Mouse (Mus musculus): ENCODE data around the gene Spry1. TPM values are rescaled to one million over a fixed set of nuclear protein-coding genes. Genes with fewer than 3 reads are reported as not detected.

Gene Spry1
- polyA plus RNA-seq, 1 experiment = 11.1 TPM

GRCm38 (mm10) chr3:37640810-37641209 lies 1.1 kb downstream of the Spry1 start:
- peak in 1 of 2 experiments; percentile 61 for DNase-seq (ENCODE audit: extremely low spot score in 1 of 2, low spot score in 1 of 2)

DNA sequence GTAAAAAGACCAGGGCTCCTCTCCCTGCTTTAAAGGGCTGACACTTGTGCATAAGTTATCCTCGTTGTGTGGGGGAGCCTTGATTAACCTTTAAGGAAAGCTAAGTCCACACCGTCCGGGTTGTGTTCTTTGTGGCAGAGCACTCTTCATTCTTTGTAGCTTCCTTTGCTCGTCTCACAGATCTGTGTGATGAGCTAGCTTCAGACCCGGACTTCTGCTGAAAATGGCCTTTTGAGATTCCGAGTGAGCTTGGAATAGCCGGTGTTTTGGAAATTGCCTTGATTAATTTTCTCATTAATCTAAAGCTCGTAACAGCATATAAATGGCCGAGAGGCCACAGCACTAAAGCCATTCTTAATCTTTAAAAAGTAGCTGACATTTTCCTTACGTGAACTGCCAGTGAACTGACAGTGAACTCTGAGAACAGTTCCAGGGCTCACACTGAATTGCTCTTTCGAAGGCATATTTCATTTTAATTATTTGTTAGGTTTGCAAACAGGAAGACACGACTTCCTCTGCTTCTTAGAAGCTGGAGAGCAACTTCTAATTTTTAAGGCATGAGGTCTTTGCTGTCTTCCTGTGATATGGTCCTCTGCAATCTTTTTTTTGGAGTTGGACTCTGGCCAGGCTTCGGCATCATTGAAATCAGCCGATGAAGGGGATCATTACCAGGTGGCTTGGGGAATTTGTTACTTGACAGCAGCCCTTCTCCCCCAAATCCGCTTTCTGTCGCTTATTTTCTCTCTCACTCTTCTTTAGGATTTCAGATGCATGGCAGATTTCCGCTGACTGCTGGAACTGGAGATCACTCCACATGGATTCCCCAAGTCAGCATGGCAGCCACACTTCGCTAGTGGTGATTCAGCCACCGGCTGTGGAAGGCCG lies 2.3 kb downstream of the Spry1 start:
- no peak for DNase-seq (ENCODE audit: extremely low spot score in 1 of 2, low spot score in 1 of 2)

DNA sequence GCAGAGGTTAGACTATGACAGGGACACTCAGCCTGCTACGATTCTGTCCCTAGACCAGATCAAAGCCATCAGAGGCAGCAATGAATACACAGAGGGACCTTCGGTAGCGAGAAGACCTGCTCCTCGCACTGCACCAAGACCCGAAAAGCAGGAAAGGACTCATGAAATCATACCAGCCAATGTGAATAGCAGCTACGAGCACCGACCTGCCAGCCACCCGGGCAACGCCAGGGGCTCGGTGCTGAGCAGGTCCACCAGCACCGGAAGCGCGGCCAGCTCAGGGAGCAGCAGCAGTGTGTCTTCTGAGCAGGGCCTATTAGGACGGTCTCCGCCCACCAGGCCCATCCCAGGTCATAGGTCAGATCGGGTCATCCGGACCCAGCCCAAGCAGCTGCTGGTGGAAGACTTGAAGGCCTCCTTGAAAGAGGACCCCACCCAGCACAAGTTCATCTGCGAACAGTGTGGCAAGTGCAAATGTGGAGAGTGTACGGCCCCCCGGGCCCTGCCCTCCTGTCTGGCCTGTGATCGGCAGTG lies 3.0 kb downstream of the Spry1 start:
- no peak for DNase-seq (ENCODE audit: extremely low spot score in 1 of 2, low spot score in 1 of 2)

DNA sequence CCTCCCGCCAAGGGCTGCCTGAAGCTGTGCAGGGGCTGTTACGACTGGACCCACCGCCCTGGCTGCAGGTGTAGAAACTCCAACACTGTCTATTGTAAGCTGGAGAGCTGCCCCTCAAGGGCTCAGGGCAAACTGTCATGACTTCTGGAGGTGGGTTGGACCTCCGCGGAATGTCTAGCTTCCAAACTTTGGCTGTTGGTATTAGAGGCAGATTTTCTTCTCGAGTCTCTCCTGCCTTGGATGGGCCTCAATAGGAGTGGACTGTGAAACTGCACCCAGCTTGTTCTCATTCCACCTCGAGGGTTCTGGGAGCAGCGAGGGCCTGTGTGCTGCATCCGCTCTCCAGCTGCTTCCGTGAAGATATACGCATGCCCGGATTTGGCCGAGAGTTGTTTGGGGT lies 3.7 kb downstream of the Spry1 start:
- DNase-seq (ENCODE audit: extremely low spot score in 1 of 2, low spot score in 1 of 2) = no peak

DNA sequence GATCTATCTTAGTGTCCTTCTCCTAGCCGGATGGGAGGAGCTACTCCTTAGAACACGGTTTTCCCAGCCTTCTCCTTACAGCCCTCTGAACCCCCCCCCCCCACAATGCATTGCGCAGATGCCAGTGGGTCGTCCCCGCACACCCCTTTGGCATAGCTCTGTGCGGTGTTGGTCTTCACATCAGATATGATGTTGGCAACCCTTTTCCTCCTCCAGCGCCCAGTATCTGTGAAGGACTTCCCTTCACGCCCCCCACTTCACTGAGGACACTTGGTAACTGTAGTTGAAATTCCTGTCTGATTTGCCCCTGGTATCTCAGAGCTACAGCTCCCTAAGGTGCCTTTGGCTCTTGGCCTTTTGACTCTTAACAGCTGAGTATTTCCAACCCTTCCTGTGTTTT lies 4.2 kb downstream of the Spry1 start:
- no peak for DNase-seq (ENCODE audit: extremely low spot score in 1 of 2, low spot score in 1 of 2)

DNA sequence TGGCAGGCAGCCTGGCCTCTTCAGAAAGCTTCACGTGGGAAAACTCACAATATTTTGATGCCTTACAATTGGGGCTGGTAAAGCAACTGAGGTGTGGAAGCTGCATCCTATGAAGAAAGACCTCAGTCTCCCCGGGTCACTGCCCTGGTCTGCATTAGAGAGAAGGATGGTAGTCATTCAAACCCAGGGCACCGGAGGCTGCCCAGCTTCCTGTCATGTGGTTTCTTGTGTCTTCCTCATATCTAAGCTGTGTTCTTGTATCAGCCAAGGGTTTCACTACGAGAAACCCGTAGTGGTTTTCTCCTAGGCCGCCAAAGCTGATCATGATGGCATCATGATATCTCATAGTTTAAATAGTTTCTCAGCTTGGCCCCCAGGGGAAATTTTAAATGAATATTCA lies 5.3 kb downstream of the Spry1 start:
- no peak for DNase-seq (ENCODE audit: extremely low spot score in 1 of 2, low spot score in 1 of 2)

DNA sequence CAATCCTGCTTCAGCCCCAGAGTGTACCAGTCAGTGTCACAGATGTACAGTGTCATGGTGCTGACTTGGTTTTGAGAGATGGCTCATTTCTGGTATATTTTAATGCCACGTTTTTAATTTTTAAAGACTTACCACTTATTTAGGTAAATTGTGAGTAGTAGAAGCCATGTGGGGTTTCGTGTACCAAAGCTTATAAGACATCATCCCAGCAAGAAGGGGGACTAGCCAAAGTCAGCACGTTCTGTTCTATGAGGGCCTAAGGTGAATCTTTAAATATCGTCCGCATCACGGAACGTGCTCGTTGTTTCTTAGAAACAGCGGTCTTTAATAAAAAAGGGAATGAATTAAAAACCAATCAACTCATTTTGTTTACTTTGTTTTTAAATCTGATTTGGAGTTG lies 6.5 kb downstream of the Spry1 start:
- DNase-seq (ENCODE audit: extremely low spot score in 1 of 2, low spot score in 1 of 2) = no peak

DNA sequence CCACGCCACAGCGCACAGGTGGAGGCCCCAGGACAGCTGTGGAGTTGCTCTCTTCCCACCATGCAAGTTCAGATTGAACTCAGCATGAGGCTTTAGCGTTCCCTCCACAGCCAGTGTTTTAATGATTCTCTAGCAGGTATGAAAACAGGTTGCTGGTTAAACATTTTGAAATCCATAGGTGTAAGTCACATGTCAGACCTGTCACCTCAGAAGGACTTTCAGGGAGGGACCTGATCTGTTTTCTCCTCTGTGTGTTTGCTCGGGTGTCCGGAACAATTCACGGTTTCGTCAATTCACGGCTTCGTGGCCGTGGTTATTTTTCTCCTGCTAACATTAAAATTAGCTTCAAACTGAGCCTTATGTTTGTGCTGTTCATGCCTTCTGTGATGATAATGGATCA lies 7.5 kb downstream of the Spry1 start:
- no peak for DNase-seq (ENCODE audit: extremely low spot score in 1 of 2, low spot score in 1 of 2)

- DNase-seq (ENCODE audit: extremely low spot score in 1 of 2, low spot score in 1 of 2) = no peak
Measured at GRCm38 (mm10) chr3:37648244-37648643, 8.5 kb downstream of the Spry1 start.

GRCm38 (mm10) chr3:37649281-37649680 lies 9.5 kb downstream of the Spry1 start:
- DNase-seq (ENCODE audit: extremely low spot score in 1 of 2, low spot score in 1 of 2) = no peak

GRCm38 (mm10) chr3:37652537-37652936 lies 12.8 kb downstream of the Spry1 start:
- DNase-seq (ENCODE audit: extremely low spot score in 1 of 2, low spot score in 1 of 2) = no peak

DNA sequence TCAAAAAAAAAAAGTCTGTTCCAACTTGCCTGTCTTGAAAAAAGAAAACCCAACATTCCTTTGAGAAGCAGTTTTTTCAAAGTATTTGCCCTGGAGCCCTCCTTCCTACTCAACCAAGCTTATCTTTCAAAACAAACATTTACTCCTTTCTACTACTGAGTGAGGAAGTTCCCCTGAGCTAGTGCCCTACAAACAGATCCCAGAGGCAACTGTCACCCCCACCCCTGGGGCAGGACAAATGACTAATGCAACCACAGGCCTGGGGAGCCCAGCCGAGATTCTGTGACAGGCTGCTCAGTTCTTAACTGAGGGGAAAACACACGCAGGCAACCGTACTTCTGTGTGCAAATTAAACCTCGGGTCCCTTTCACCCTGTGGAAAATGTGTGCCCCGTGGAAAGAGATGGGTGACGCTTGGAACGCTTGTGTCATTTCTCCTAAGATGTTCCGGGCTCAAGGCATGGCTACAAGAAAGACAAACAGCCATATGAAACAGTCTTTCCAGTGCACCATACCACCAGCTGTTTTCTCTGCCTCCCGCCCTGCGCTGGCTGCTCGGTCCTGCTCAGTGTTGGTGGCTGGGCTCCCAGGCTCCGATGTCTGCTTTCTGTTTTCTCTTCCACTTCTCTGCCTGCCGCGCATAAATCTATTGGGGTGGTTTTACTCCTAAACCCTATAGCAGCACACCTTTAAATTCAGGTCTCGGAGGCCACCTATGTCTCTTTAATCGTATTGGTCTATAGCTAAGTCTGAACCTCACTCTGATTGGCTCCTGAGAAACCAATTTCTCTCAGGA lies 14.4 kb downstream of the Spry1 start:
- DNase-seq (ENCODE audit: extremely low spot score in 1 of 2, low spot score in 1 of 2) = peak in 1 of 2 experiments; percentile 12

DNA sequence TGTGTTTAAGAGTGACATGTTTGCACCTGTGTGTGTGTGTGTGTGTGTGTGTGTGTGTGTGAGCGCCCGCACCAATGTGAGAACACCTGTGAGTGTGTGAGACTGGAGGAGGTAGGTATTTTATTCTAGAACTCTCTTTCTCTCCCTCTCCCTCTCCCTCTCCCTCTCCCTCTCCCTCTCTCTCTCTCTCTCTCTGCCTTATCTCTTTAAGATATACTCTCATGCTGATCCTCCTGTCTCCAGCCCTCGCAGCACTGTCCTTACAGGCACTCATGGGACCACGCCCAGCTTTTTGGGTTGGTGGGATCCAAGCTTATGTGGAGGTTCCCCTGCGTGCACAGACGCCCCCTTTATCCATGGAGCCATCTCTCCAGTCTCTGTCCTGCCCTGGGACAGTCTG lies 15.0 kb downstream of the Spry1 start:
- no peak for DNase-seq (ENCODE audit: extremely low spot score in 1 of 2, low spot score in 1 of 2)

DNA sequence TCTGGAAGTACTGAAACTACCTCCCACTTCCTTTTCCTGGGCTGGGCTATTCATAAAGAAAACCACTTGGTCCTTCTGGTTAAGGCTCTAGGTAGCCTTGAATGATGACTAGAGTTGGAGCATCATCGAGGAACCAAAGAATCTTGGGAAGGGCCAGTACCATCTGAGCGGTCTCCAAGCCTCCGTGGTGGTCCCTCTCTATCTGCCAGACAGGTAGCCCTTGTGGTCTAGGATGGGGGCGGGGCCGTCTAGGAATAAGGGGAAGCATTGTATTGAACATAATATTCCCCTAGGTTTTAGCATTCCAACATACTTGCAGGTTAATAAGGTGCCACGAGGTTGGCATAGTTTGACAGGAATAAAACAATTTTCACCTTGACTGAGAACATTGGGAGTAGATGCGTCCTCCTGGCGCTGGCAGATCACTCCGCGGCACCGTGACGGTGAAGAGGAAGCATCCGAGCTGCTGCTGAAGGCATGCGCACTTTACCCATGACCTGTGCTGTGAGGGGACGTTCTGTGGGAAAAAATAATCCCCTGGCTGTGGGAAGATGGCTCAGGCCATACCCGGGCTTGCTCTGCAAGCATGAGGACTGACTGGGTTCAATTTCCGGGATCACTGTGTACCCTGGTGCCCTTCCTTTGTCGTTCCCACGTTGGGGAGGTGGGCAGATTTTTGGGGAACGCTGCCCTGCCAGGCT lies 16.3 kb downstream of the Spry1 start:
- peak in 1 of 2 experiments; percentile 36 for DNase-seq (ENCODE audit: extremely low spot score in 1 of 2, low spot score in 1 of 2)

DNA sequence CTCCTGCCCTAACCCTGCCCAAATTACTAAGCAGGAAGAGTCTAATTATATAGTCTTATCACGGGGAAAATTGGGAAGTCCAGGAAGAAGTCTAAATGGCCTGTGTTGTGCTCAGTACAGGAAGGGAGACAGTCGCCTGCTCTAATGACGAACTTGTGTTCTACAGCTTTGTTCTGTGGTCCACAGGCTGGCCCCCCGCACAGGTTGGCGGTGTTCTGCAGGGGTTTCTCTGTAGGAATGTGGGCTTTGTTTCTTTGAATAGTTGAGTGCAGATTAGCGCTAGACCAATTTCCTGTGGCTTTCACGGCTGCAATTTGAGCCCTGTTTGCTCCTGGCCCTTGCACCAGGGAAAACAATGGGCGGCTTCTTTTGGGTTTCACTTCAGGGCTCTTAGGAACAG lies 17.3 kb downstream of the Spry1 start:
- no peak for DNase-seq (ENCODE audit: extremely low spot score in 1 of 2, low spot score in 1 of 2)

- DNase-seq (ENCODE audit: extremely low spot score in 1 of 2, low spot score in 1 of 2) = no peak
Measured at GRCm38 (mm10) chr3:37658155-37658554, 18.4 kb downstream of the Spry1 start.

DNA sequence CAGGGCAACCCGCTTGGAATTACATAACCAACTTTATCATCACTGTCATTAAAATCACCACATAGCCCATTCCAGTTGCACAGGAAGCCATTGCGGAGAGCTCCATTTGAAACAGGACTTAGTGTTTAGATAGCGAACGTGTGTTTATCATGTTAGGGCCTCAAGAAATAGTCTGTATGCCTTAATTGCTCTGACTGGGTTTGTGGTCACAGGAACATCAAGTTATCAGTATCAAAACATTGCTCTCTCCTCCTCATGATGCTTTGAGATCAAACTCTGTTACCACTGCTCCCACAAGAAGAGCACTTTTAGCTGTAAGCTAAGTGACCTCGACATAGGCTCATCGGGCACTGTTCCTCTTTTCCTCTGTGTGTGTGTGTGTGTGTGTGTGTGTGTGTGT lies 19.9 kb downstream of the Spry1 start:
- DNase-seq (ENCODE audit: extremely low spot score in 1 of 2, low spot score in 1 of 2) = no peak

- no peak for DNase-seq (ENCODE audit: extremely low spot score in 1 of 2, low spot score in 1 of 2)
Measured at GRCm38 (mm10) chr3:37666291-37667118, 26.8 kb downstream of the Spry1 start.

- no peak for DNase-seq (ENCODE audit: extremely low spot score in 1 of 2, low spot score in 1 of 2)
Measured at GRCm38 (mm10) chr3:37667119-37667467, 27.3 kb downstream of the Spry1 start.

- DNase-seq (ENCODE audit: extremely low spot score in 1 of 2, low spot score in 1 of 2) = no peak
Measured at GRCm38 (mm10) chr3:37667736-37668135, 28.0 kb downstream of the Spry1 start.

All from frontal cortex, adult 2 months (tissue).